Mouse (Mus musculus) Patski (cell line): ENCODE data around the gene Cog2. TPM values are rescaled to one million over a fixed set of nuclear protein-coding genes. Genes with fewer than 3 reads are reported as not detected.

ENCODE experiments used
- ATAC-seq: fragments of 100-300 bp; one replicate; pipeline ENCODE4 v1.8.0; 2021
- CTCF ChIA-PET: fragments of 350-600 bp; sonication (Branson Sonifier 250); formaldehyde crosslinking; loops from one replicate; lab custom pipeline; 2022; ENCODE audit warnings: inconsistent platforms; lab: Charles Lee
- POLR2A ChIA-PET: fragments of 350-600 bp; sonication (Branson Sonifier 250); formaldehyde crosslinking; loops from one replicate; lab custom pipeline; 2022; ENCODE audit warnings: antibody characterized with exemption, inconsistent platforms; lab: Charles Lee
- DNase-seq: peaks from one replicate; pipeline ENCODE4 v3.0.0-alpha.2; 2011; ENCODE audit warnings: low read depth, low spot score
- H3K27me3 ChIP-seq: fragments of 371-371 bp; one replicate; pipeline ENCODE4 v1.5.1; 2021
- CTCF ChIP-seq: fragments of 100-300 bp; IDR thresholded peaks from one replicate; pipeline ENCODE4 v1.5.1; 2021
- in situ Hi-C: fragments of 300-500 bp; cut with MboI; formaldehyde crosslinking; loops from 3 replicates; pipeline ENCODE4 v1.11.1; 2018; ENCODE audit warnings: low pct_unique_long_range_greater_than_20kb, mixed read lengths
- polyA plus RNA-seq: library from polyadenylated mRNA; unstranded; gene quantifications from one replicate; pipeline ENCODE4 v1.2.3, GENCODE M21; 2021

Gene Cog2
- polyA plus RNA-seq, 1 experiment from 2014 or later = 41.6 TPM

- ATAC-seq (no peak), DNase-seq (no peak)
- POLR2A ChIA-PET = no interaction called here
- H3K27me3 ChIP-seq = peaks cover 15% of the 10 kb centered on the region
- in situ Hi-C loops = no loop called here
- TF ChIP-seq CTCF = no peak
- CTCF ChIA-PET = no interaction called here
These were observed 11.4 kb upstream of the Cog2 start for GRCm38 (mm10) chr8:124509156-124509555.

GRCm38 (mm10) chr8:124516039-124516438 is 4.5 kb upstream of the Cog2 start:
- in situ Hi-C loops = no loop called here
- no peak for TF ChIP-seq CTCF

GRCm38 (mm10) chr8:124516525-124516924 is 4.0 kb upstream of the Cog2 start:
- CTCF ChIA-PET = interaction anchor here (1.4 kb wide), 1 partner anchor 20 kb away, joined by 3 read pairs; no protein-coding TSS in a partner anchor
- TF ChIP-seq CTCF = no peak
- in situ Hi-C loops = no loop called here

More at GRCm38 (mm10) chr8:124516039-124516438, 4.5 kb upstream of the Cog2 start:
- ChIA-PET CTCF (interaction anchor here (1.4 kb wide), 1 partner anchor 20 kb away, joined by 3 read pairs; no protein-coding TSS in a partner anchor), POLR2A (no interaction called here)
- H3K27me3 ChIP-seq = peaks cover 14% of the 10 kb centered on the region
- ATAC-seq (no peak), DNase-seq (no peak)

GRCm38 (mm10) chr8:124517142-124517541 is 3.4 kb upstream of the Cog2 start:
- no peak for DNase-seq
- ChIA-PET CTCF (no interaction called here), POLR2A (no interaction called here)

More at GRCm38 (mm10) chr8:124516525-124516924, 4.0 kb upstream of the Cog2 start:
- DNase-seq (no peak), ATAC-seq (no peak)
- H3K27me3 ChIP-seq = peaks cover 13% of the 10 kb centered on the region
- POLR2A ChIA-PET = no interaction called here

GRCm38 (mm10) chr8:124521946-124522345 is 1.4 kb downstream of the Cog2 start:
- POLR2A ChIA-PET = interaction anchor here (0.6 kb wide), 1 partner anchor 25 kb away, joined by 4 read pairs; no protein-coding TSS in a partner anchor
- in situ Hi-C loops = no loop called here
- DNase-seq = no peak
- CTCF ChIA-PET = no interaction called here
- H3K27me3 ChIP-seq = no peaks in the 10 kb centered on the region
- ATAC-seq = no peak
- TF ChIP-seq CTCF = no peak

More at GRCm38 (mm10) chr8:124517142-124517541, 3.4 kb upstream of the Cog2 start:
- in situ Hi-C loops = no loop called here
- no peak for ATAC-seq
- no peak for TF ChIP-seq CTCF
- H3K27me3 ChIP-seq = peaks cover 13% of the 10 kb centered on the region

GRCm38 (mm10) chr8:124526261-124526660 is 5.7 kb downstream of the Cog2 start:
- DNase-seq = no peak
- in situ Hi-C loops = no loop called here
- no peak for ATAC-seq
- CTCF ChIA-PET = no interaction called here
- POLR2A ChIA-PET = no interaction called here
- no peaks in the 10 kb centered on the region for H3K27me3 ChIP-seq
- TF ChIP-seq CTCF = no peak

- CTCF ChIA-PET = no interaction called here
- POLR2A ChIA-PET = no interaction called here
- in situ Hi-C loops = no loop called here
- no peak for TF ChIP-seq CTCF
- ATAC-seq (no peak), DNase-seq (no peak)
- no peaks in the 10 kb centered on the region for H3K27me3 ChIP-seq
These were observed 9.5 kb downstream of the Cog2 start for GRCm38 (mm10) chr8:124530076-124530475.

- CTCF ChIA-PET = no interaction called here
- in situ Hi-C loops = no loop called here
- H3K27me3 ChIP-seq = no peaks in the 10 kb centered on the region
- no peak for DNase-seq
- POLR2A ChIA-PET = no interaction called here
- ATAC-seq = no peak
- TF ChIP-seq CTCF = no peak
These were observed 10.0 kb downstream of the Cog2 start for GRCm38 (mm10) chr8:124530556-124530955.

- DNase-seq = no peak
- no peak for TF ChIP-seq CTCF
- in situ Hi-C loops = no loop called here
- ATAC-seq = no peak
- no peaks in the 10 kb centered on the region for H3K27me3 ChIP-seq
- POLR2A ChIA-PET = no interaction called here
- CTCF ChIA-PET = no interaction called here
These were observed 10.4 kb downstream of the Cog2 start for GRCm38 (mm10) chr8:124530996-124531395.

GRCm38 (mm10) chr8:124532626-124533025 is 12.1 kb downstream of the Cog2 start:
- no peaks in the 10 kb centered on the region for H3K27me3 ChIP-seq
- in situ Hi-C loops = no loop called here
- DNase-seq (no peak), ATAC-seq (no peak)
- POLR2A ChIA-PET = no interaction called here
- TF ChIP-seq CTCF = no peak
- CTCF ChIA-PET = no interaction called here

GRCm38 (mm10) chr8:124535451-124535850 is 14.9 kb downstream of the Cog2 start:
- in situ Hi-C loops = no loop called here
- DNase-seq (no peak), ATAC-seq (no peak)
- no peaks in the 10 kb centered on the region for H3K27me3 ChIP-seq
- POLR2A ChIA-PET = no interaction called here
- CTCF ChIA-PET = no interaction called here
- no peak for TF ChIP-seq CTCF

GRCm38 (mm10) chr8:124540906-124541305 is 20.3 kb downstream of the Cog2 start:
- POLR2A ChIA-PET = no interaction called here
- ATAC-seq (no peak), DNase-seq (no peak)
- in situ Hi-C loops = no loop called here
- CTCF ChIA-PET = no interaction called here
- H3K27me3 ChIP-seq = no peaks in the 10 kb centered on the region
- no peak for TF ChIP-seq CTCF
